Mouse (Mus musculus): Measurements from ENCODE around the gene Rps4x.

The Rps4x gene

DNA sequence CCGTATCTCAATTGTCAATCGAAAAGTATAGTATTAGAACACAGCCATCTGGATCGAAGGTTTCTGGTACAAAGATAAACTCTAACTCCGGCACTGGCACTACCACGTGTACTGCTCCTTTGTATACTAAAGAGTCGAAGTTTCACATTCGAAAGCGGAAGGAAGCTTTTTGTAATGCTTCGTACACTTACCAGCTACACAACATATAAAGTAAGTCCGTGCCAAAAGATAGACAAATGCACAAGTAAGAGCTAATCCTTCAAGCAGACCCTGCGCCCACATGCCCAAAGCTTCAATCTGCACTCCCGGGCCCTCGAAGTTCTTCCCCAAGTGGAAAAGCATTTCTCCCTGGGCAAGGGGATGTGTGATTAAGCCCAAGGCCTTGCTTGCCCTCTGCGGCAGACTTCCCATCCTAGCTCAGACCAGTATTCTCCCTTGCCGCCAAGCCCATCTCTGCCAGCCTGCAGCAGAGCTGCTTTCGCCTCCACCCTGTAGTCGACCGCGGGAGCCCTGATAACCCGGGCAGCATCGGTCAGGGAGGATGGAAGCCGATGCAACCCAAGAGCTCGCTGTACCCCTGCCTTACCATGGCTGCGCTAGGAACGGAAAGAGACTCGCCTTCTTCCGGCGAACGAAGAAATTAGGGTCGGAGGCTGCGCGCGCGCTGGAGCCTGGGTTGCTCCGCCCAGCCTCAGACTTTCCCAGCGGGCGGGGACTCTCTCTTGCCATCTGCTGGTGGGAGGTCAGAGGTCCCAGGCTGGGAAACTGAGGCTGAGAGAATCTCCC, at the start of gene Rps4x:
Rps4x (minus strand) TSS at position 683 of the 786 bp plus-strand sequence.
- DNase-seq, result peak; percentile 66

DNA sequence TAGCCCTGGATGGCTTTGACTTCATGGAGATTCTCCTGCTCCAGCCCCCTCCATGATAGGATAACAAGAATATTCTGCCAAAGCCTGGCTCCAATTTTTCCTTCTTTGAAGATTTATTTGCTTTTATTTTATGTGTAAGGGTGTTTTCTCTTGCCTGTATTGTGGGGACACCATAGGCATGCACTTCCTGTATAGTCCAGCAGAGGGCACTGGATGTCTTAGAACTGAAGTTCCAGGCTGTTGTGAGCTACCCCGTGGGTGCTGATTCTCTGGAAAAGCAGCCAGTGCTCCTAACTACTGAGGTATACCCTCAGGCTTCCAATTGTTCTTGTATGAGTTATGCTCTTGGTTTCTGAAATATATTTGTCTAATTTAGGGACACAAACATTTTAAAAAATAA, 29.9 kb upstream of the Rps4x start:
- DNase-seq, result peak; percentile 21

DNA sequence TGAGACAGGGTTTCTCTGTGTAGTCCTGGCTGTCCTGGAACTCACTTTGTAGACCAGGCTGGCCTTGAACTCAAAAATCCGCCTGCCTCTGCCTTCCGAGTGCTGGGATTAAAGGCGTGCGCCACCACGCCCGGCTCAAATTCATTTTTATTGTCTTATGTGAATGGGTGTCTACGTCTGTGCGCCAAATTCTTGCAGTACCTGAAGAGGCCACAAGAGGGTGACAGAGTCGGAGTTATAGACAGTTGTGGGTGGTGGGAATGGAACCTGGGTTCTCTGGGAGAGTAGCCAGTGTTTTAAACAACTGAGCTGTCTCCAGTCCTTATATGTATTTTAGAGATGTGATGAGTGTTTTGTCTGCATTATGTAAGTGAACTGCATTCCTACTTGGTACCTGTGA, 26.2 kb upstream of the Rps4x start:
- peak; percentile 4 for DNase-seq

DNA sequence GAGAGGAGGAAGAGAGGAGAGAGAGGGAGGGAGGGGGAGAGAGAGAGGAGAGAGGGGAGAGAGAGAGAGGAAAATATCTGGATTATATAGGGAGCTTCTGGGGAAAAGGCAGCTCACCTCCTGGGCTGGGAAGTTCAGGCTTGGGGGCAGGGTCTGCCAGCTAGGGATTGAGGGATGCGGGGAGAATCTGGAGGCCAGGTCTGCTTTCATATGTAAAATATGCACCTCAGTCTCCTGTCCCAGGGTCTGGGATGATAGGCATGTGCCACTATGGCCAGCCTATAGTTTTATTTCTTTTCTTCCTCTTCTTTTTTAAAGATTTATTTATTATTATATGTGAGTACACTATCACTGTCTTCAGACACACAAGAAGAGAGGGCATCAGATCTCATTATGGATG, 1.6 kb upstream of the Rps4x start:
- no peak for DNase-seq

DNA sequence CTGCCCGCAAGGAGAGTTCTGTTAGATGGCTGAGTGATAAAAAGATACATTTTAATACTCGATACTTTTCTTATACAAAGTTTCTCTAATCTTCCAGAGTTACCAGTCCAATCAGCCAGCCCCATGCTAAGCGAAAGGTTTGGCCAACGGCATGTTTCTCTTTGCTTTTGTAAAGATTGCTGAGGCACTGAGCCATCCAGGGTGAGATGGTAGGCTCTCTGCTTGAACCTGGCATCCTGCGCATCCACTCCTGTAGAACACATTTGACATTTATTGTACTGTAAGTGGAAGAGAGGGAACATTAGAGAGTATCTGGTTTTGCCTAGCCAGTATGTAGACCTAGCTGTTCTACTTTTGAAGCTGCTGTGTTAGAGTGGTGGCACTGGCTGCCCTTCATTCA, 387 bp upstream of the Rps4x start:
- no peak for DNase-seq

DNA sequence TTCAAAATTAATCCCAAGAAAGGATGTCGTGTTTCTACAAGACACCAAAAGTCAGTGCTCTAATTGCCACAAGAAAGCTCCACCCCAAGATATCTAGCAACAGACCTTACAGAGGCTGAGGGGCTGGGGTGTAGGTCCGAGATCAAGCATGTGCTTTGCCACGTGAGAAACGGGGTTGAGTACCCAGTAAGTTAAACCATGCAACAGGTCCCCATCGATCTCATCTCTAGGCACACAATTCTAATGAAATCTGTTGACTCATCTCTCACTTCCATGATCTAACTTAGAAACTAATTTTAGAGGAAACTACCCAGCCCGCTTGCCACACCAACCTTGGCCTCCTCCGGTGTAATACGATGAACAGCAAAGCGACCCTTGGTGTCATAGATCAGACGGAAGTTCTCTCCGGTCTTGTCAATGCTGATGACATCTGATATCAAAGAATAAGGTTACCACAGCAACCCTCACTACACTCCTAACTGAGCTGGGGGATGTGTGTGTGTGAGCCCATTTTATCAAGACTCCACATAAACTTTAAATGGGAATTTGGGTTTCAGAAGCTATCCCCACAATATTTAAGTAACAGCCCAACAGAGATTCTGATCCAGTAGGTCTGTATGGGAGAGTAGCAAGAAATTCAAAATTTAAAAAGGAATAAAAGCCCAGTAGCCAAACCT, 2.0 kb downstream of the Rps4x start:
- DNase-seq, result no peak

DNA sequence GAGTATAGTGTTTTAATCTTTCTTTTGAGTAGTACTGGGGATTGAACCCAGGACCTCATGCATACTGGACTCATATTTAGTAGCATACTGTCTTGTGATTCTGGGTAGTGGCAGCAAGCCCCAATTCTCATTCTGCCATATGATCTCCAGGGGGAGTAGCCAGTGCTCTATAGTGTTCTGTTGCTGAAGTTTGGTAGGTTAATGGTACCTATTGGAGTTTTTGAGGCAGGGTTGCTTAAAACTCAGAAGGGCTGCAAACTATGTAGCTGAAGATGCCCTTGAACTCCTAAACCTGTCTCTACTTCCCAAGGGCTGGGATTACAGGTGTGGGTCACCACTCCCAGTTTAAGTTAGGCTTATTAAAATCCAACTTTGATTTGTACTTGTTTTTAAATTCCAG, 6.6 kb downstream of the Rps4x start:
- DNase-seq, result no peak

DNA sequence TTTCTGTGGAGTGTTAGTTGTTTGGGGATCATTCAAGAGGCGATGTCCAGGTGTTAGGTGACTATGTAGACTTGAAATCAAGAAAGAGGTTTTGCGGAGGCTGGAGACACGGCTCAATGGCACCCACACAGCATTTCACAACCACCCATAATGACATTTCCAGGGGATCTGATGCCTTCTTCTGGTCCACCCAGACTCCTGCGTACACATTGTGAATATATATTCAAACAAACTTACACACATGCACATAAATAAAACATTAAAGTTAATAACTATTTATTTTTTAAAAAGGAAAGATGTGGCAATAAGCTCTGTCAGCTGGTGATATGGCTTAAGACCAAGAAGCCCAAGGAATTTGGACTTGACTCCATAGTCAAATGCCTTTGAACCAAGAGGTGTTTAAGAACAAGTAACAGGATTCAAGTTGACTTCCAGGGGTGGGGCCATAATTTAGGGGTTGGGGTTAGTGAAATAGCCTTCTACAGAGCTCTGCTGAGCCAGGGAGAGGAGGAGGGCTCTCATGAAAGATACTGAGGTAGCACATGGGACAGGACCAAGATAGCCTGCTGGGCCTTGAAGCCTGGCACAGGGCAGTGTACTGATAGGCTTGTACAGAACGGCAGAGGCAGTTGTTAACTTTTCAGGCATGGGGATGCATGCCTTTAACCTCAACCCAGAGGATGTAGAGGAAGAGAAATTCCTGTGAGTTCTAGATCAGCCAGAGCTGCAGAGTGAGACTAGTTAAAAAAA, 13.5 kb downstream of the Rps4x start:
- no peak for DNase-seq

DNA sequence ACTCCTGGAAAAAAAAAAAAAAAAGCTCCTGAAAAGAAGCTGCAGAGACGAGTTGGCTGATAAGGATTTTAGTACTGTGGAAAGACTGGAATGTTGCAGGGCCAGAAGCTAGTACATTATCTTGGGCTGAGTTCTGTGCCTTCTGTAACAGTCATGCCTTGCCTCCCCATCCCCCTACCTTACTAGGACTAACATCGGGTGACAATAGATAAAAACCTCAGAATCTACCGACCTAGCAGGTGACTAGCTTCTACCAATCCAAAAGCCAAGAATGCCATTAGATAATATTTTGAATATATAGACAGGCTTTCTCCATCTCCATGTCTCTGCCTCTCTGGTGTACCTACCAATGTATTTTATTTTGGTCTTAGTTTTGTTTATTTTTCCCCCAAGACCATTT, 18.3 kb downstream of the Rps4x start:
- DNase-seq, result no peak

DNA sequence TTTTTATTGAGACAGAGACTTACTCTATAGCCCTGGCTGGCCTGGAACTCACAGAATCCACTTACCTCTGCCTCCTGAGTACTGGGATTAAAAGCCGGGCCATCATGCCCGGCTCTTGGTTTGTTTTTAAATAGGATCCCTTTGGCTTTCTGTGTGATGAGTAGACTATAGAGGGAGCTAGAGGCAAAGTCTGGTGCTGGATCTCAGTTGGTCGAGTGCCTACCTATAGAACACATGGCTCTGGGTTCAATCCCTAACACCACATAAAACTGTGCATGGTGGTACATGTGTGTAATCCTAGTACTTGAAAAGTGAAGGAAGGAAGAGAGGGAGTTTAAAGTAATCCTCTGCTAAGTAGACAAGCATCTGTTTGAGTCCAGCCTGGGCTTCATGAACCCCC, 19.1 kb downstream of the Rps4x start:
- DNase-seq, result no peak

DNA sequence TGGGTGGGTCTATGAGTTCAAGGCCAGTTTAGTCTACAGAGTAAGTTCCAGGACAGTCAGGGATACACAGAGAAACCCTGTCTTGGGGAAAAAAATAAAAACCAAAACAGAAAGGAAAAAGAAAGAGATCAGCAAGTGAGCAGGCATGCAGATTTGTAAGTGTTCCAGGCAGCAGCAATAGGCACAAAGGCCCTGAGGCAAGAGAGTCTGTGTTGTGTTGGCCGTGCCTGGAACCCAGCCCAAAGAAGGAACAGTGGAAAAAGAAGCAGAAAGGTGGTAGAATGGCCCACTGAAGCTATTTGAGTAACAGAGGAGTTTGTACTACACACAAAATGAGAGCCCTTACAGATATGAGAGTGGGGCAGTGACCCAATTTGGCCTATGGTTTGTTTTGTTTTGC, 19.5 kb downstream of the Rps4x start:
- no peak for DNase-seq

DNA sequence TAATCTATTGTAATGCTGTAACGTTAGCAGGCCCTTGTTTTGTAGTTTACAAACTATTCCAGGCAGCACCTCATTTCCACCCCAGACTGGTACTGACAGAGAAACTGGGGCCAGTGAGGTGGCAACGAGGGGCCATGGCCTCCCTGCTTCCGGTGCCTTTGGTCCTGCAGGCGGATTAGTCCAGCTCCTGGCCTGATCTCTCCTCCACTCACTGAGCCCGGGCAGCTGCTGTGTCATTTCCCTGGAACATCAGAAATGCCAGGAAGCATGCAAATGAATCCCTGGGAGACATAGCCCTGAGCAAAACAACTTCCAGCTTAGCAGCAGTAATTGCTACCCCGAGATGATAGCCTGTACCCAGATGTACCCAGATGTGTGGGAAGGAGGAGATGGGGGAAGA, 22.2 kb downstream of the Rps4x start:
- DNase-seq, result no peak

DNA sequence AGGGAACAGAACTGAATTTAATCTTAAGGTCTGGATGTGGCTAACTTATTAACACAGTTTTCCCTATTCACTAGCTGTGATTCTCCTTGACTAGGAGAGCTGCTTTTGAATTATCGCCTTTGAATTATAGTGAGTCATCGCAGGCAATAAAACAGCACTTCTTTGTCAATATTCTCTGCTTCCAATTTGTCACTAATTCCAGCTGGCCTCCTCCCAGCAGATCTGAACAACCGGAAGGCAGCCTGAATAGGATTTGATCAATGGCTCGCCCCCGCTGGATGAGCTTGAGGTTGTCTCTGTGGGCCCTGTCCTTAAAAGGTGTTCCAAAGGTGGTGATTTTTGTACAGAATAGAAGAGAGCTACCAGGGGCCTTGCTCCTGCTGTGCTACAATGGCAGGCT, 22.7 kb downstream of the Rps4x start:
- no peak for DNase-seq

DNA sequence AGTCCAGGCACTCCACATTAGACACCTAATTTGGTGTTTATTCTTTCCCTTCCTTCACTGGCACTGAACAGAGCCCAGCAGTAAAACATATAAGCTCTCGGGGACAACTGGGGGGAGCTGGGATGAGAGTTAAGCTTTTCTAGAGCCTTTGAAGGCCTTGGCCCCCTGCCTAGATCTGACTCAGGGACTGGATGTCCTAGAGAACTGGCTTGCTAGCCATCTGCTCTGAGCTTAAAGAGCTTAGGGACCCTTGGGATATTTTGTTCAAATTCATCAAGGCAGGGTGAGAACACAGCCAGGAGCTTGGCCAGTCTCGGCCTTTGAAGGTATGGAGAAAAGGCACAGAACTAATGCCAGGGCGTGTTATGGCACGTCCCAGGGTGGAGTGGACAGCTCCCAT, 25.7 kb downstream of the Rps4x start:
- no peak for DNase-seq

DNA sequence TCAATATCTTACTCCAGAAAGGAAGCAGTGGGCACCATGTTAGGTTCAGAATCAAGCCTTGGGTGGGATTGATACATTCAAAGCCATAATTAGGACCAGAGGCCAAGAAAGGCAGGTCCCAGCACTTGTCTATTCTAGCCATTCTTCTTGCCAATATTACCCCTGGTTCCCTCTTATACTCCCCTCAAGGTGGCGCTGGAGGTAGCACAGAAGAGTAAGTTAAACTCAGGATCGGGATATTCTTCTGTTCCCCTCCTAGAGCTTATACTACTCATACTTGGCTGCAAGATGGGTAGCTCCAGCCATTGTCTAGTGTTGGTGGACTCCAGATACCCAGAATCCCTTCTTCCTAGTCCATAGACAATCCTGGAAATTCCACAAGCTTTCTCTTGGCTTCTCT, 26.1 kb downstream of the Rps4x start:
- DNase-seq, result no peak

DNA sequence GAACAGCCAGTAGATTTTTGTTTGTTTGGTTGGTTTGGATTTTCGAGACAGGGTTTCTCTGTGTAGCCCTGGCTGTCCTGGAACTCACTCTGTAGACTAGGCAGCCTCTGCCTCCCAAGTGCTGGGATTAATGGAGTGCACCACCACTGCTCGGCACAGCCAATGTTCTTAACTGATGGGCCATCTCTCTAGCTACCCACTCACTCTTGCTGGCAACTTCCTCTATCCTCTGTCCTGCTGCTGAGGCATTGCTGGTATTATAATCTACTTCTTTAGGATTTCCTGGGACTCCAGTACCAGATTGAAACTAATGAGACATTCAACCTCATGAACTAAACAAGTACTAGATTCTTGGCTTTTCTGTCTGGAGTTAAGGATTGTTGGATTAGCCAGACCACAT, 28.7 kb downstream of the Rps4x start:
- DNase-seq, result no peak

DNA sequence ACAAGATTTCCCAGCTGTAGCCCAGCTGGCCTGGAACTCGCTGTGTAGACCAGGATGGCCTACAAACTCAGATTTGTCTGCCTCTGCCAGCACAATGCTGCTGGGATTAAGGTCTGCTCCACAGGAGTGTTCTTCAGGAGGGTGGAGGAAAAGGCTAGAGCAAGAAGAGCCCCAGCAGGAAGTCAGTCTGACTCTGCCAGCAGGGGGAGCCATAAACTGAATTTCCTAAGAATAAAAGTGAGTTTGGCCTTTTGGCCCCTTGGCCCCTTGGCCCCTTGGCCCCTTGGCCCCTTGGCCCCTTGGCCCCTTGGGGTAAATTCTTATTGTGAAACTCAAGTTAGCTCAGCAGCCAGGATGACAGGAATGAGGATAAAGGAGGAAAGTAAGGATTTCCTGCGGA, 29.4 kb downstream of the Rps4x start:
- no peak for DNase-seq

DNA sequence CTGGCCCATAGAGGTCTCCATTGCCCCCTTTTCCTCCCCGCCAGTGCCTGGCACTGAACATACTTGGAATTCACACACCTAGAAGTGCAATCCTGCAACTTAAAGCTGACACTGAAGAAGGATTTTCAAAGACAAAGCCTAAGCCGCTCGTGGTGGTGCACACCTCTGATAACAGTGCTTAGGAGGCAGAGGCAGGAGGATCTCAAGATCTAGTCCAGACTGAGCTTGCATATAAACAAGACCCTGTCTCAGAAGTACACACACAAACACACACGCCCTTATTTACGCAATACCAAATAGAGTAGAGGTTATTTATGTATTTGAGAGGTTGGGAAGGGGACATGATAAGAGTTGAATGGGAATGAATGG, 31.8 kb downstream of the Rps4x start:
- no peak for DNase-seq

DNA sequence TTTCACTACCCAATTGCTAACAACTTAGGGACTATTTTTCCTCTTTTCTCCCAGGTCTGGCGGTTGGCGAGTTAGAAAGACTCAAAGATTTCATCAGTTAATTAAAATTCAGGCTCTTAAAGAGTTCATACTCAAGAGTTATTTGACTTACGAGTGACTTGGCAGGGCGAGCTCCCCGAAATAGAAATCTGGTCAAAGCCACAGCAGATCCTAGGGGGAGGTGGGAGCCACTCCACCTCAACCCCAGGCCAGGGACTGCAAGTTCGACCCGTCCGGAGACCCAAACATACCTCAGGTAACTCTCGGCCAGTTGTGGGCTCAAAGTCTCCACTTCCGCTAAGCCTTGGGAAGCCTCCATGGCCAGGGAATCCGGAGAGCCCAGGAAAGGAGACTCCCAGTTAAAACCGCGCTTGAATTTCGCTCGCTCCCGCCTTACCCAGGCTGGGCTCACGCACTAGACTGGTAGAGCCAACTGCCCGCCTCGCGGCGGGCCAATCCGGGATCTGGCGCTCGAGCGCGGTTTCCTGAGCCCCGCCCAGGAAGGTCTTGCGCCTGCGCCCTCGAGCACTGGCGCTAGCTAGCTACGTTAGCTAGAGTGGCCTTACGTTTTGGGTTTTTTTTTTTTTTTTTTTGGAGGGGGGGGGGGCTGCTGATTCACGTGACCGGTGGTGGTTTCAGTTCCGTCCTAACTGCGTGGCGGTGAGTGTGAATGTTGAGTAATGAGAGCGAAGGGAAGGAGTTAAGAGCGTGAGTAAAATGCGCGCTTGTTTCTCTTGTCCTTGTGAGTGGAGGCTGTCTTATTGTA, 32.4 kb downstream of the Rps4x start, which contains the start of gene Ercc6l:
Ercc6l (minus strand) TSS at position 474 of the 805 bp plus-strand sequence.
- peak; percentile 82 for DNase-seq

DNA sequence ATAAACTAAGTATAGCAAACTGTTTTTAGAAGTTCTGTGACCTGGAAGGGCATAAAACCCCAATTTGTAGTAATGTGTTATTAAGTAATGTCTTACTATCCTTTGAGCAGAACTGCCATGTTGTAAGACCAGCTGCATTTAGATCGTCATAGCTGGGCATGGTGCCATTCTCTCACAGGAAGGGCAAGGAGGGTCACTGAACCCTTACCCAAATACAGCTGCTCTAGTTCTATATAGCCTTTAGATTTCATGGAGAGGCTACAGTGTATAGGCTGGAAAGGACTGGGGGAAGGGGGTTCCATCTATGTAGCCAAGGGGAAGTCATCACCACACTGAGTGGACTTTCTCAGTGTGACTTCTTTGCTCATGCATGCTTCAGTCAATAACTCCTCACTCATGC, 48.0 kb downstream of the Rps4x start:
- no peak for DNase-seq
